Mouse (Mus musculus) cerebellum, adult 9-11 months (tissue): ENCODE measurements around the gene Clgn.
"Not testable (repeated sequence)": the region's sequence is repeated elsewhere in the genome, so short reads cannot be mapped to it uniquely, and the experiment has no call there.

Source experiments
- DNase-seq: peaks from one replicate; pipeline ENCODE4 v3.0.0; 2022

The Clgn gene

DNA sequence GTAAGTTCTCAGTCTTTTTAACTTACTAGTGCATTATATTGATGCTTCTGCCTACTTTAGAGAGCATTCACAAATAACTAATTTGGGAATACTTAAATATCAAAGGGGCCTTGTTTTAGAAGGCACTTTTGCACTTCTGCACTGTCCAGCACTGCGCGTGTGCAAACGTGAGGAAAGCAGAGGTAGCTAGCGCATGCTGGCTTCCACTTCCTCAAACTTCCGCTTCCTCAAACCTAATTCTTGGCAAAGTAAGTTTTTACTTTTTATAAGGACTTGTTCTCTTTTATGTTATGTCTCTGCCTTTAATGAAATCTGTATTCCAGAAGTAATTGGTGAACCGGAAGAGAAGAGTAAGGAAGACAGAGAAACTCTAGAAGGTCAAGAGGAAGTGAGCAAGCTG lies 35.5 kb downstream of the Clgn start:
- no peak for DNase-seq

DNA sequence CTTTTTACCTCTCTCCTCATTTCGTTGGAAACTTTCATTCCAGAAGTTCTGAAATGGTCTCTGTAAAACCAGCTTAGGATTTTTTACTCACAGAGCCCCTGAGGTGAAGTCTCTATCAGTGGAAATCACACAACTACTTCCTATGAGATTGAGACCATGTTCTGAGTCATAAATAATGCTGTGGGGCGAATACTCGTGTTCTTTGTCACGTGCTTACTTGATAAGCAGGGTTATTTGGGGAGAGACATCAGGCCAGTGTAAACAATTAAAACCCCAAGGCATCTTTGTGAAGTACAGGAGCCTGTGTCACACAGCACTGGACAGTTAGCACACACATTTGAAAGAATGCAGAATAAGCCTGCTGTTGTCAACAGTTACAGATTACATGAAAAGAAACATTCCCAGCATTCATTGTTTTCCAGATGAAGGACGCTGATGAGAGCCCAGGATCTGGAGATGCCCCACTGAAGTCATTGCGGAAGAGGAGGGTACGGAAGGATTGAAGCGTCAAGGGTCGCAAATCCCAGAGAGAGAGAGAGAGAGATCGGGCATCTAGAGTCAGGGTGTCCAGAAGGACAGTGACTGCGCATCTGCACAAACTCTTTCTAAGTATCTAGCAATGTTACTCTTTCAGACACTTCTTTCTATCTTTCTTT lies 36.6 kb downstream of the Clgn start:
- DNase-seq = no peak

DNA sequence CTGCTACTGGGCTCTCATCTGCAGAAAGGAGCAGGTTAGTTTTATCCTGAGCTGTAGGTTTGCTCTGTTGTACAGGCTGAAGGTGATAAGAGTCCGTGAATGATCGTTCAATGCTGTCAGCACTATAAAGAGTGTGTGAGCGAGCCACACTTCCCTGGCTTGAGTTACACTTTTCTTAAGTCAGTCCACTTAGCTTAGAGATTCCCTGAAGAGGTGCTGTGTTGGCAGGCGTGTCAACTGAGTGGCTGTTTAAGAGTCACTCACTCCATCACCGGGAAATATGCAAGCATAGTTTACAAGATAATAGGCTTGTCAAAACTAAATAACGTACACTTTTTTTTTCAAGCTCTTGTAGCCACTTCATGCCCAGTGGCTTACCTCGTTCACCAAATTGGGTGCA lies 37.3 kb downstream of the Clgn start:
- no peak for DNase-seq

DNA sequence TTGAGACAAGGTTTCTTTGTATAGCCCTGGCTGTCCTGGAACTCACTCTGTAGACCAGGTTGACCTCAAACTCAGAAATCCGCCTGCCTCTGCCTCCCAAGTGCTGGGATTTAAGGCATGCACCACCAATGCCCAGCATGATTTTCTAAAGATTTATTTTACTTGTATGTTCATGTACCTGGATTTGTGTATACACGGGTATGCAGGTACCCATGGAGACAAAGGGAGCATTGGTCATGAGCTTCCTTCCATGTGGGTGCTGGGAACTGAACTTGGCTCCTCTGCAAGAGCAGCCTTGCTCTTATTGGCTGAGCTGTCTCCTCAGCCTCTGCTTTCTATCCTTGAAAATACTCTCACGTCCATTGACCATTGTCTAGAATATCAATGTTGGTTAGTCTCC lies 39.0 kb downstream of the Clgn start:
- DNase-seq = not testable (repeated sequence)

DNA sequence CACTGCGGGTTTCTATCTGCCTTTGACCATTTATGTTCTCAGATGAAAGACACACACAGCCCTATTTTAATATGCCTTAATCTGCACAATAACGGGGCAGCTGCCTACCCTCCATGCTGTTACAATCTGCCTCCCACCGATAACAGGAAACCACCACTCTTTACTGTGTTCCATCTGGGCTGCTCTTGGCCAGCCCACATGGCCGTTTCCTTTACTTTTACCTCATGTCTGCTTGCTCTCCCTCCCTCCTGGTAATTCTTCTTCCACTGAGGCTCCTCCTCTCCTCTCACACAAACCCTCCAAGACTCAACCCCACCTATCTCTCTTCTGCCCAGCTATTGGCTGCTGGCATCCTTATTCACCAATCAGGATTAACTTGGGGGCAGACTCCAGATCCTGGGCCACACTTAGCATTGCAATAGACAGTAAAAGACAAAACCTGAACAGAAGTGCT lies 39.4 kb downstream of the Clgn start:
- no peak for DNase-seq

DNA sequence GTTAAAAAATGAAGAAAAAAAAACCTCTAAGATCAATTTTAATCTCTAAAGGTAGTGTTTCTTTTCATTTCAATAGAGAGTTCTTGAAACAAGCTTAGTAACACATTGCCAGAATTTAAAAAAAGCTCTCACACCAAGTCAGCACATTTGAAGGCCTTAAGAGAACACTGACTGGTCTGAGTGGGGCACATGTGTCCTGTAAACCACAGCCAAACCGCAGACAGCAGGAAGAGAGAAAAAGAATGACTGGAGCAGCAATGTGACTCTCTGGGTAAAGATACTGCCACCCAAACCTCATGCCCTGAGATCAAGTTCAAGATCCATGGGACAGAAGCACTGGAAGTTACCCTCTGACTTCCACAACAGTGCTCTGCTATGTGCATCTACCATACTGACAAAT lies 47.4 kb downstream of the Clgn start:
- no peak for DNase-seq

DNA sequence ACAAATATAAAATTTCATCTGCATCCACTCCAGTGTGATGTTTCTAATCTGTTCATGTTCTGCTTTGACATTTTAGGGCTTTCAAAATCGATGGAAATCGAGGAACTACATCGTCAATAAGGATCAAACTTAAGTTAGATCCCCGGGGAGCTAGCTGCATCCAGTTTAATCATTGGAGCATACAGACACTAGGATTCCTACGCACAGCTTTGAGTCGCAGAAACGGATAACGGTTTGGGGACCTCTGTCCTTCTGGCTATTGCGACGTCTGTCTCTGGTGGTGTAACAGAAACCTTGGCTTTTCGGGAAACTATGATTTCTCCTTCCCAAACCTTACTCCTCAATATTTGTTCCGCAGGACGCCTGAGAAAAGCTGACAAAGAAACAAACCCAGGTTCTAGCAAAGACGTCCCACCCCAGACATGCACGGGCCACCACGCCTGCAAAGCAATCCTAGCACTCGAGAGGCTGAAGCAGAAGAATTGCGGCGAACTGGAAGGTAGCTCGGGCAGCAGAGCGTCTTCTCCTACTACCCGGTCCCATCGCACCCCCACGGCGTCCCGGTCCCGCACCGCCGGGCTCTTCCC lies 52.1 kb downstream of the Clgn start:
- no peak for DNase-seq

DNA sequence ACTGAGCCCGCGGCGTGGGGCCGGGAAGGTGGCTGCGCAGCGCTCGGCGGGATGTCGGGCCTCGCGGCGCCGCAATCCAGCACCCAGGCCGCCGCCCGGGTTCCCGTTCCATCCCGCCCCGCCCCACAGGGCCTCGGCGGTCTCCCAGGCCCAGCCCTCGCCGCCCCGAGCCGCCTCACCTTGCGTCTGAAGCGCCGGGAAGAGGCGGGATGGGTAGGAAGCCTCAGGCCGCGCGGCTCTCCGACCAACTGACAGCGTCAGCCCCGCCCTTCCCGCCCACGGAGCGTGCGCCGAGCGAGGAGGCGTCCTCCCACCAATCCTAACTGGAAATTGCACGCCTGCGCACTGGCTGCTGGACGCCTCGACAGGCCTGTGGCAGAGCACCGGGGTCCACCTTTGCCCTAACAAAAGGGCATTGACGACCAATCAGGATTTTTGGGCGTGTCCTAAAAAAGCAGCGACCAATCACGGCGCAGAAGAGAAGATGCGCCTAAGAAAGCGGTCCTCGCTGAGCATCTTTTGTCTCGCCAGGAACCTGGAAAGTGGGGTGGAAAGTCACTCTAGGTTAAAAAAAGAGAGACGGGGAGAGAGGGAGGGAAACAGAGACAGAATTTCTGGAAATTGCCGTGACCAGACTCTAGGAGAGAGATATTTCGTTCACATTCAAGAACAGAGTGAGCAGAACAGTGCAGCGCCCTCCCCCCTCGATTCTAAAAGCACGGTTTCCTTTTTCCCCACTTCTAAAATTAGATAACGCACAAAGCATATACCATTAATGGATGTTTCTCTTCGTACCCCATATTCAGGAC lies 52.8 kb downstream of the Clgn start:
- DNase-seq = peak; percentile 99

DNA sequence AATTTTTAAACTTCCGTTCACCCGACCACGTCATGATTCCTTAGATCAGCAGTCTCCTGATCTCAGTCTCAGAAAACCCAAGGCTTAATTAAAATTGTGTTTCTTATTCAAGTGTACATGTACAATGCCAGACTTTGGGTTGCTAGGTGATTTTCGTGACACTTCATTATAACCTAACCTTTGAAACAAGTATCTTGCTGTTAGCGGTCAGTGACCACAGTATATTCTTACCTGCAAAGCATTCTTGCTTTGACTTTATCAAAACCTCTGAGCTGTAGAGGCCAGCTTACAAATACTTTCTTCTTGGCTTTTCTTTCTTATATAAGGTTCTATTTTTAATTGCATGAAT lies 53.4 kb downstream of the Clgn start:
- no peak for DNase-seq

DNA sequence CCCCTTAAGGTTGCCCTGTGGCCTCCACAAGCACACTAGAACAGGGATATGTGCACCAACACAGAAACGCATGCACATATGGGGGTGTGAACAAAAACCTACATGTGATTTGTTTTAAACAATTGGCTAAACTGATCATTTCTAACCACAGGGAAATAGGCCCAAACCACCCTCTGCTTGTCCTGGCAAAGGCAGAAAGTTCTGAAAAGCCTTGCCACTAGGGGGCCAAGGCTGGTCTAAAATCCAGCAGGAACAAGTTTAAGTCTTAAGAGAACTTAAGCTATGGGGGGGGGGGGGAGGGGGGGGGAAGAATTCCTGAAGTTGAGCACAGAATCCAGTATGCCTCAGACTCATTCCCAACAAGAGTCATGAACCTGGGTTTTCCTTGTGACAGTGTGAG lies 60.3 kb downstream of the Clgn start:
- DNase-seq = no peak

DNA sequence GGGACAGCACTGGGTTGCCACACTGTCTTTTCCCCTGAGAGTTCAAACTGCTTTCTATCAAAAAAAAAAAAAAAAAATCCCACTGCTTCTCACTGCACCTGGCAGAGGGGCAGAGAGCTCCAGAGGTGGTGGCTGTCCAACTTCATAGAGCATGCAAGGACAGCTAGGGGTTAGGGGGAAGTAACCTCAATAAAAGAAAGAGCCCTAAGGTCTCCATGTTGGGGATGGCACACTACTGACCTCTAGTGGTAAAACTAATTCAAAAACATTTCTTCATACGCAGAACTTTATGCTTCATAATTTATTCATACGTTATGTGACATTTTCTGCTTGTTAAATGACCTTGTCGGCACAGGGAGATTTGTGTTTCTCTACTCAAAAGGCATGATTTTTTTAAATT lies 61.4 kb downstream of the Clgn start:
- no peak for DNase-seq

DNA sequence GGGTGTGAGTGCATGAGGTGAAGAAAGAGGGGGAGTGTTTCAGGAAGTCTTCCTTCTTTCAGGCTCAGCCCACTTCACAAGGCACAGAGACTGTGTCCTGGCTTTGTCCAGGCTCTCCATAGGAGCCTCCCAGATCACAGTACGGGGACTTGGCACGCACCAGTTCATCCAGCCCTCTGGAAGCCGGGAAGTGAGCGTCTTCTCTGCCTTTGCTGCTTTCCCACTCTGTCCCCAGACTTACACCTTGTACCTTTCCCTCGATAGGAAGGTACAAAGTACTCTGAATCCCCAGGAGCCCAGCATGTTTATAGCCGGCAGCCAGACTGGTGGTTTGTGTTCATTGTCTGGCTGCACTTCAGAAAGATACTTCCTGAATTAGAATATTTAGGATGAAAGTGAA lies 67.5 kb downstream of the Clgn start:
- DNase-seq = no peak

DNA sequence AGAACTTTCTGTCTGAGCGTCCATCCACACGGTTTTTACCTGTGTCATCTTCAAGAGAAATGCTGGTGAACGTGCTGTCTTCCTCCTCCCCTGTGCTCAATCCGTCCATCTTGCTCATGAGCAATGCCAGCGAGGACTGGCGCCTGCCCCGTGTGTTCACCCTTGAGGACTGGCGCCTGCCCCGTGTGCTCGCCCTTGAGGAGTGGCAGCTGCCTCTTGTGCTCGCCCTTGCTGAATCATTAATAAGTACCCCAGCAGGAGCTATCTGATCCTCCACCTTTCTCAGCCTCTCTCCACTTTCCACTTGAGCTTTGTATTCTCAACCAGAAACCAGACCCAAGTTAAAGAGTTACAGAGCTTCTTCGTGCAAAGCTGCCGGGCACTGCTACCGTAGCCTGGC lies 68.6 kb downstream of the Clgn start, which contains the start of gene Scoc:
Gene Scoc, minus strand, starts transcription at position 170 of the 400 bp plus-strand sequence.
- DNase-seq = no peak

DNA sequence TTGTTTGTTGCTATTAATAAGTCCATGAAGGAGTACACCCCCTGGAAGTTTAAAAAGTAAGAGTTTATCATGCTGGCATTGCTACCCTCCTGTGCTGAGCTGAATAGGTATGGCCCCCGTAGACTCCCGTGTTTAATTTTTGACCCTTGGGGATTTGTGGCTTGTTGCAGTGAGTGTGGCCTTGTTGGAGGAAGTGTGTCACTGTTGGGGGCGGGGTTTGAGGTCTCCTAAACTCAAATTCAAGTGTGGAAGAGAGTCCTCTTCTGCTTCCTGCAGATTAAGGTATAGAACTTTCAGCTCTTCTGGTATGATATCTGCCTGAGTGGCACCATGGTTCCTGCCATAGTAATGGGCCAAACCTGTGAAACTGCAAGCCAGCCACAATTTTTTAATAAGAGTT lies 69.9 kb downstream of the Clgn start:
- DNase-seq = no peak
